Mouse (Mus musculus) fat pad, adult 2 months (tissue): Measurements from ENCODE around the gene Loxl1.

Experiments
- DNase-seq: peaks from one replicate; pipeline ENCODE4 v3.0.0-alpha.2; 2011; ENCODE audit warnings: low read depth, low spot score; ENCODE audit errors: extremely low read depth

The Loxl1 gene

DNA sequence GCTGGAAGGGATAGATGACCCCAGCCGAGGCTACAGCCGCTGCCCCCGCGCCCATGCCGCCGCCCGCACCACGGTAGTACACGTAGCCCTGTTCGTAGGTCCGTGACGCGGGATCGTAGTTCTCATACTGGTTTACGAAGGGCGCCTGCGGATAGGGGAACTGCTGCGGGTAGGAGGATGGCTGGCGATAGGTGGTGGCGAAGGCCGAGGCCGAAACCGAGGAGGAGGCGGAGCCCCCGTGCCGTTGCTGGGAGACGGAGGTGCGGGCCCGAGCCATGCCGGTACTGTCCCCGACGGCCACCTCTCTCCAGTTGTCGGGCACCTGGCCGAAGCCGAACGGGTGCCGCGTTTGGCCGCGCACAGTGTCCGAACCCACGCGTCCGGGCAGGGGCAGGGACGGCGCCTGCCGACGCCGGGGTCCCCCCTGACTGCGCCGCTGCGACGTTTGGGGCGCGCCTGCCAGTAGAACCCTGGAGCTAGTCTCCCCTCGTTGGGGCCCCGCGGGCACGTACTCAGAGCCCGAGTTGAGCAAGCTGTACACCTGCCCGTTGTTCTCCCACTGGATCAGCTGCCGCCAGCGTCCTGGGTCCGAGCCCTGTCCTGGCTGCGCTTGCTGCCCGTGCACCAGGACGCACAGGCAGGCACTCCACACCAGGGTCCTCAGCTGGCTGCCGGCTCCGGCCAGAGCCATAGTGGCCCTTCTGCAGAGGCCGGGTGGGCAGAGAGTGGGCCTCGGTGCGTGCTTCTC lies 616 bp downstream of the Loxl1 start:
- no peak for DNase-seq

DNA sequence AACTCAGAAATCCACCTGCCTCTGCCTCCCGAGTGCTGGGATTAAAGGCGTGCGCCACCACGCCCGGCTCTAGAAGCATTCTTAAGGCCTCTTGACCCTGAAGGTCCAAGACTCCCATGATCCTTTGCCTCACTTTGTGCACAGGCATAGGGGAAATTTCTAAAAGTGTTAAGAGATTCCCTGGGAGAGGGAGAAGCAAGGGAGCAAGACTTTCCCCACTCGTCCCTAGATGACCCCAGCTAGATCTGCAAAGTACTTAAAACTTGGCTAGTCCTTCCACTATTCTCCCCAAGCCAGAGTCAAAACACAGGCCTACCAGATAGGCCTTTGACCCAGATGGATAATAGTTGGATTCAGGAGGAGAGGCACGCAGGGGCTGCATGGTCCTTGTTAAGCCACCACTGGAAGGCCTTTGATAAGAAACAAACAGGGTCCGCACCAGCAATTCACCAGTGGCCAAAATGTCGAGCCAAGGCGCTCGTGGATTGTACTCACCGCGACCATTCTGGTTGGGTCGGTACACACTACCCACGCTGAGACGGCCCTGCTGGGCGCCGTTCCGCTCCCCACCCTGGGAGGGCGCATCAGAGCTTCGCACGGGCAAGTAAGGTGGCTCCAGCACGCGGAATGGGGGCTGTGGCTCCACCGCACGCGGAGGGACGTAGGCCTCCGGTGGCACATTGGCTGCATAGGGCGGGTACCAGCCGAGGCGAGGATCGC lies 1.6 kb downstream of the Loxl1 start:
- no peak for DNase-seq

- no peak for DNase-seq
Observed at GRCm38 (mm10) chr9:58310043-58310660, 2.8 kb downstream of the Loxl1 start.

- DNase-seq, result no peak
Observed at GRCm38 (mm10) chr9:58308395-58308794, 4.6 kb downstream of the Loxl1 start.

GRCm38 (mm10) chr9:58305686-58306085 lies 7.3 kb downstream of the Loxl1 start:
- no peak for DNase-seq

GRCm38 (mm10) chr9:58303599-58304271 lies 9.3 kb downstream of the Loxl1 start:
- no peak for DNase-seq

DNA sequence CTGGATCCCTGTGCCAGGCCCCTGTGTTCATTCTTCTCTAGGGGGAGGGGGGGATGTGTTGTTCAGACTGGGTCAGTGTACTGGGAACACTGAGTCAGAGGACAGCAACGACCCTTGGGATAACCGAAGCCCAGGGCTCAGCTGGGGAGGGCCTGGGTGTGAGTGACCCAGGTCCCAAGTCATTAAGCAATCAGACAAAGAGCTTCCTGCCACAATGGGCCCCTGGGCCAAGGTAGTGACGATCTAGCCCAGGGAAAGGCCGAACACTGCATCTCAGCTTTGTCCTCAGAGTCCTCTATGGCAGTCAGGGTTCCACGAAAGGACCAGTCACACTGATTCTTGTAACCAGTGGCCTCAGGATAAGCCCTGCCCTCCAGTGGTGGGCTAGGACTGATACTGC lies 9.9 kb downstream of the Loxl1 start:
- DNase-seq, result no peak

GRCm38 (mm10) chr9:58299356-58299799 lies 13.6 kb downstream of the Loxl1 start:
- DNase-seq, result no peak

- DNase-seq, result no peak
Observed at GRCm38 (mm10) chr9:58297961-58298477, 15.0 kb downstream of the Loxl1 start.

DNA sequence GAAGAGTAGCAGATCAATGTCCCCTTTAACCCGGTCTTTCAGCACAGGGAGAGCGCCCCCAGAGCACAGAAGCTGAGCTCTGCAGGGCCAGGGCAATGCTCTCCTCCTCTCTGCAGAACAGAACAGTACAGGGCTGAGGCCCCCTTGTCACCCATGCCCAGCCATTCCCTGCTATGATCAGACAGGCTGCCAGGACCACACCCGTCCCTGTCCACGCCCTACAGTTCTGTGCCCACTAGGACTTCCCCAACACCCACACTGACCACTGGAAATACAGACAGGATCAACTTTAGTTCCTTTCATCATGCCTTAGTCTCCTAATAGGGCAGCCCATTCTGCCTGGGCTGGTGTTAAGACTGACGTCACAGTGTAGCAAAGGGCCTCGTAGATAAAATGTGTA lies 15.9 kb downstream of the Loxl1 start:
- DNase-seq, result no peak

- DNase-seq, result no peak
Observed at GRCm38 (mm10) chr9:58295766-58296361, 17.1 kb downstream of the Loxl1 start.

GRCm38 (mm10) chr9:58295345-58295744 lies 17.6 kb downstream of the Loxl1 start:
- no peak for DNase-seq

GRCm38 (mm10) chr9:58294527-58294926 lies 18.5 kb downstream of the Loxl1 start:
- DNase-seq, result no peak

- DNase-seq, result no peak
Observed at GRCm38 (mm10) chr9:58289901-58290300, 23.1 kb downstream of the Loxl1 start.

GRCm38 (mm10) chr9:58289090-58289489 lies 23.9 kb downstream of the Loxl1 start:
- DNase-seq, result no peak

GRCm38 (mm10) chr9:58283431-58283830 lies 29.6 kb downstream of the Loxl1 start:
- DNase-seq, result no peak

DNA sequence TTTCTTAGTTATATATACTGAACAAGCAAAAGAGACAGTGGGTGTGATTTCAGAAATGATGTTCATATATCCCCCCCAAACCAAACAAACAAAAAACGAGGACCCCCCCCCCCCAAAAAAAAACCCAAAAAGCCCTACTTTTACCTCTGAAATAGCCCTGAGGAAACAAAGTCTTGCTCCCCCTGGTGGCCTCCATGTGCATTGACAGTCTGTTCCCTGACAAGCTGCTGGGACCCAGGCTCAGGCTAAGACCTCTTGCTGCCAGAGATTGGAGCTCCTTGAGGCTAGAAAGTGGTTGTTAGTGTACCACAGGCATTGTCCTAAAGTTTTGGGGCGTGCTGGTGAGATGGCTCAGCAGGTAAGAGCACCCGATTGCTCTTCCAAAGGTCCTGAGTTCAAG lies 31.4 kb downstream of the Loxl1 start:
- no peak for DNase-seq

DNA sequence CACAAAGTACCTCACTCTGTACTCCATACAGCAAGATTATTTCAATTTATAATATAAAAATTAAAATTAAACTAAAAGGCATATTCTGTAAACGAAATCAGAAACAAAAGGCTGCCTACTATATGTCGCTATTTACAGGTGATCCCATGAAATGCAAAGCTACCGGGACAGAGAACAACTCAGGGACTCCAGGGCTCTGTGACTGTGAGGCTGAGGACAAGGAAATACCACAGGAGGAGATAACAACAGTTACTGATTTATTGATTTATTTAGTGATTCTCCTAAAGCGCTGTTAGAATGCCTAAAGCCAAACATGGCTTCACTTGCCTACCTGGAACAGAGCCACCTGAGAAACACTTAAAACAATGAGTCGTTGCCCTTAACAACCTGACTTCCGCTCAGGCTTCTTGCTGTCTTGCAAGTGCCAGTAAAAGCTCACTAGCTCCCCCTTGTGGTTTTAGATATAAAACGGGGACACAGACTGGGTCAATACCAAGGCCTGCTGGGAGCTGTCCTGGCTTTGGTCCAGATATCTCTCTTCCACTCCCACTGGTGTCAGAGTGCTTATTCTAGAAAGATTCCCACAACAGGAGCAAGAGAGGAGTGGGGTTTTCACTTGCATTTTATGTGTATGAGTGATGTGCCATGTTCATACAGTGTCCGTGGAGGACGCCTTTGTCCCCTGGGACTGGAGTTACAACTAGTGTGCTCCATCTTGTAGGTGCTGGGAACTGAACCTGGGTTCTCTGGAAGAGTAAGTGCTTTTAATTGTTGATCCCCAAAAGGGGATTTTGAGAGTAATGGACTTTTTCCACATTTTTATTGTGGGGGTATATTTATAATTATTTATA lies 32.5 kb downstream of the Loxl1 start:
- DNase-seq, result peak; percentile 47

- no peak for DNase-seq
Observed at GRCm38 (mm10) chr9:58279780-58280179, 33.2 kb downstream of the Loxl1 start.
